Mouse (Mus musculus): Measurements from ENCODE around the gene Zfp853. TPM values are rescaled to one million over a fixed set of nuclear protein-coding genes. Genes with fewer than 3 reads are reported as not detected.

The Zfp853 gene
- 7.9 and 8.2 TPM in 2 replicates for polyA plus RNA-seq (2012; rRNA removed)

GRCm38 (mm10) chr5:143293404-143293803 lies at the start of gene Zfp853:
Zfp853 (minus strand) TSS chr5:143293623.

GRCm38 (mm10) chr5:143328690-143329495 lies 35.5 kb upstream of the Zfp853 start, which contains the start of gene Zdhhc4:
Zdhhc4 (minus strand) TSS chr5:143329256.

GRCm38 (mm10) chr5:143314730-143315513 lies 21.5 kb upstream of the Zfp853 start, which contains the start of gene E130309D02Rik:
E130309D02Rik (minus strand) TSS chr5:143315360.

GRCm38 (mm10) chr5:143269363-143270150 lies 23.9 kb downstream of the Zfp853 start, which contains the start of gene Zfp316:
Zfp316 (minus strand) TSS chr5:143270022.

Other genes with a start within 250 kb of the Zfp853 start
- 24.1 and 25.7 TPM in 2 replicates for gene Rnf216, start 180.6 kb downstream of the Zfp853 start, polyA plus RNA-seq (2012; rRNA removed)
- not detected in 2 replicates for gene Olfr718-ps1, start 146.0 kb downstream of the Zfp853 start, polyA plus RNA-seq (2012; rRNA removed)
- 17.1 and 17.5 TPM in 2 replicates for gene Rbak, start 112.8 kb downstream of the Zfp853 start, polyA plus RNA-seq (2012; rRNA removed)
- not detected in 2 replicates for gene Spdye4b, start 112.6 kb downstream of the Zfp853 start, polyA plus RNA-seq (2012; rRNA removed)
- not detected in 2 replicates for gene Spdye4a, start 66.7 kb downstream of the Zfp853 start, polyA plus RNA-seq (2012; rRNA removed)
- gene Zfp12, start 58.5 kb downstream of the Zfp853 start, polyA plus RNA-seq (2012; rRNA removed): 28.1 TPM in 2 replicates
- gene Zfp316, start 23.6 kb downstream of the Zfp853 start, polyA plus RNA-seq (2012; rRNA removed): 15.0 and 18.3 TPM in 2 replicates
- 15.8 and 18.7 TPM in 2 replicates for gene E130309D02Rik, start 21.7 kb upstream of the Zfp853 start, polyA plus RNA-seq (2012; rRNA removed)
- 55.5 and 60.8 TPM in 2 replicates for gene Zdhhc4, start 35.6 kb upstream of the Zfp853 start, polyA plus RNA-seq (2012; rRNA removed)
- 2.0 and 2.4 TPM in 2 replicates for gene Grid2ip, start 63.7 kb upstream of the Zfp853 start, polyA plus RNA-seq (2012; rRNA removed)
- gene Kdelr2, start 110.2 kb upstream of the Zfp853 start, polyA plus RNA-seq (2012; rRNA removed): 46.2 and 52.4 TPM in 2 replicates
- 15.4 and 15.8 TPM in 2 replicates for gene Daglb, start 171.0 kb upstream of the Zfp853 start, polyA plus RNA-seq (2012; rRNA removed)
- 532 and 542 TPM in 2 replicates for gene Rac1, start 234.4 kb upstream of the Zfp853 start, polyA plus RNA-seq (2012; rRNA removed)

All from central nervous system, embryonic 18 days (tissue).